Mouse (Mus musculus) macrophage (primary cell): Measurements from ENCODE around the gene Lrrc15. TPM values are rescaled to one million over a fixed set of nuclear protein-coding genes. Genes with fewer than 3 reads are reported as not detected.

Experiments used
- H3K27ac ChIP-seq: fragments of 350-480 bp; formaldehyde crosslinking; 2 replicates; pipeline ENCODE4 v1.9.0; 2021
- H3K36me3 ChIP-seq: fragments of 350-480 bp; formaldehyde crosslinking; 2 replicates; pipeline ENCODE4 v1.9.0; 2021; ENCODE audit errors: inconsistent target
- H3K4me3 ChIP-seq: fragments of 350-480 bp; formaldehyde crosslinking; 2 replicates; pipeline ENCODE4 v1.9.0; 2021; ENCODE audit errors: inconsistent target
- H3K79me2 ChIP-seq: fragments of 350-480 bp; formaldehyde crosslinking; 2 replicates; pipeline ENCODE4 v1.9.0; 2021; ENCODE audit errors: inconsistent target
- WGBS: methylation state at CpG from one replicate; pipeline ENCODE4 v1.1.7; 2026; ENCODE audit warnings: inconsistent platforms; ENCODE audit not compliant: missing documents; 5-methylcytosine and 5-hydroxymethylcytosine counted together
- polyA plus RNA-seq: library from polyadenylated mRNA; stranded (reverse); fragments of 250-400 nt; gene quantifications from 3 replicates; pipeline ENCODE4 v1.2.4, GENCODE M21; 2018; ENCODE audit warnings: inconsistent platforms
- total RNA-seq, 78 experiments: library from RNA; depleted of rRNA; stranded (reverse); fragments of 250-400 nt; gene quantifications; 1 replicate in 9 of 78; 2 replicates in 24 of 78; 3 replicates in 43 of 78; 4 replicates in 2 of 78; pipeline ENCODE4 v1.2.4; 2018; ENCODE audit warnings: inconsistent platforms in 56 of 78

Lrrc15 gene
- under 1 TPM in 1 of 26 experiments, not detected in 25; 0.70 TPM for total RNA-seq (2018; cell fraction: chromatin; rRNA removed)
- not detected for total RNA-seq (2018; cell fraction: cytosol; rRNA removed)
- total RNA-seq (2018; cell fraction: nucleus; rRNA removed), result under 1 TPM in 1 of 26 experiments, not detected in 25; 0.55 TPM
- not detected in 3 replicates for polyA plus RNA-seq

- 23% methylated on average over 34 of the region's 34 CpGs for WGBS
- Histone ChIP-seq H3K4me3 (no peak within 1 kb of the TSS), H3K27ac (no peak within 1 kb of the TSS), H3K36me3 (no peaks in the 10 kb centered on the region), H3K79me2 (no peaks in the 10 kb centered on the region)
Observed at GRCm38 (mm10) chr16:30282844-30283495, at the start of gene Lrrc15. Lrrc15 (minus strand) TSS chr16:30283256.

GRCm38 (mm10) chr16:30314236-30314635, 31.2 kb upstream of the Lrrc15 start:
- Histone ChIP-seq H3K27ac (no peak overlapping the region), H3K79me2 (no peaks in the 10 kb centered on the region), H3K36me3 (peaks cover 9% of the 10 kb centered on the region; the same call in 1 of the 2 replicates), H3K4me3 (no peak overlapping the region)

GRCm38 (mm10) chr16:30310647-30311046, 27.6 kb upstream of the Lrrc15 start, which contains the start of gene Gp5:
Gp5 (minus strand) TSS chr16:30310779.
- no peak within 1 kb of the TSS for H3K4me3 ChIP-seq
- no peaks in the 10 kb centered on the region for H3K36me3 ChIP-seq
- H3K27ac ChIP-seq, result no peak within 1 kb of the TSS
- no peaks in the 10 kb centered on the region for H3K79me2 ChIP-seq

- WGBS, result 76% methylated on average over 8 of the region's 8 CpGs
- no peak overlapping the region for H3K27ac ChIP-seq
- no peak overlapping the region for H3K4me3 ChIP-seq
- no peaks in the 10 kb centered on the region for H3K36me3 ChIP-seq
- H3K79me2 ChIP-seq, result no peaks in the 10 kb centered on the region
Observed at GRCm38 (mm10) chr16:30310171-30310515, 27.1 kb upstream of the Lrrc15 start.

- WGBS, result 11% methylated on average over 32 of the region's 34 CpGs
- Histone ChIP-seq H3K27ac (no peak overlapping the region), H3K4me3 (no peak overlapping the region), H3K36me3 (no peaks in the 10 kb centered on the region), H3K79me2 (no peaks in the 10 kb centered on the region)
Observed at GRCm38 (mm10) chr16:30309395-30310170, 26.5 kb upstream of the Lrrc15 start.

- WGBS, result under 1% methylated on average over 62 of the region's 72 CpGs
- H3K36me3 ChIP-seq, result no peaks in the 10 kb centered on the region
- H3K79me2 ChIP-seq, result no peaks in the 10 kb centered on the region
- H3K27ac ChIP-seq, result no peak overlapping the region
- peak overlapping the region; percentile 5; the same call in 1 of the 2 replicates for H3K4me3 ChIP-seq
Observed at GRCm38 (mm10) chr16:30308616-30309394, 25.7 kb upstream of the Lrrc15 start.

GRCm38 (mm10) chr16:30307961-30308615, 25.0 kb upstream of the Lrrc15 start:
- Histone ChIP-seq H3K27ac (no peak overlapping the region), H3K4me3 (no peak overlapping the region), H3K79me2 (no peaks in the 10 kb centered on the region), H3K36me3 (no peaks in the 10 kb centered on the region)
- WGBS, result 33% methylated on average over 28 of the region's 29 CpGs

- no peak overlapping the region for H3K27ac ChIP-seq
- H3K79me2 ChIP-seq, result no peaks in the 10 kb centered on the region
- no peaks in the 10 kb centered on the region for H3K36me3 ChIP-seq
- no peak overlapping the region for H3K4me3 ChIP-seq
- WGBS, result 72% methylated on average over 12 of the region's 12 CpGs
Observed at GRCm38 (mm10) chr16:30307306-30307705, 24.2 kb upstream of the Lrrc15 start.

GRCm38 (mm10) chr16:30306102-30306501, 23.0 kb upstream of the Lrrc15 start:
- 96% methylated on average over 4 of the region's 4 CpGs for WGBS
- Histone ChIP-seq H3K27ac (no peak overlapping the region), H3K36me3 (no peaks in the 10 kb centered on the region), H3K4me3 (no peak overlapping the region), H3K79me2 (no peaks in the 10 kb centered on the region)

- H3K27ac ChIP-seq, result no peak overlapping the region
- no peak overlapping the region for H3K4me3 ChIP-seq
- 74% methylated on average over 5 of the region's 5 CpGs for WGBS
- no peaks in the 10 kb centered on the region for H3K79me2 ChIP-seq
- H3K36me3 ChIP-seq, result no peaks in the 10 kb centered on the region
Observed at GRCm38 (mm10) chr16:30304236-30304635, 21.2 kb upstream of the Lrrc15 start.

- Histone ChIP-seq H3K79me2 (no peaks in the 10 kb centered on the region), H3K4me3 (no peak overlapping the region), H3K36me3 (no peaks in the 10 kb centered on the region), H3K27ac (no peak overlapping the region)
- 90% methylated on average over 2 of the region's 2 CpGs for WGBS
Observed at GRCm38 (mm10) chr16:30303411-30303810, 20.4 kb upstream of the Lrrc15 start.

GRCm38 (mm10) chr16:30302686-30303085, 19.6 kb upstream of the Lrrc15 start:
- H3K4me3 ChIP-seq, result no peak overlapping the region
- no peak overlapping the region for H3K27ac ChIP-seq
- no peaks in the 10 kb centered on the region for H3K36me3 ChIP-seq
- no peaks in the 10 kb centered on the region for H3K79me2 ChIP-seq
- 87% methylated on average over 6 of the region's 6 CpGs for WGBS

- Histone ChIP-seq H3K79me2 (no peaks in the 10 kb centered on the region), H3K4me3 (no peak overlapping the region), H3K36me3 (no peaks in the 10 kb centered on the region), H3K27ac (no peak overlapping the region)
- WGBS, result 55% methylated on average over 10 of the region's 10 CpGs
Observed at GRCm38 (mm10) chr16:30299711-30300277, 16.7 kb upstream of the Lrrc15 start.

GRCm38 (mm10) chr16:30297450-30297849, 14.4 kb upstream of the Lrrc15 start:
- H3K36me3 ChIP-seq, result no peaks in the 10 kb centered on the region
- 94% methylated on average over 7 of the region's 7 CpGs for WGBS
- no peak overlapping the region for H3K4me3 ChIP-seq
- H3K79me2 ChIP-seq, result no peaks in the 10 kb centered on the region
- no peak overlapping the region for H3K27ac ChIP-seq
